Mouse (Mus musculus): ENCODE data around the gene Unc5cl. TPM values are rescaled to one million over a fixed set of nuclear protein-coding genes. Genes with fewer than 3 reads are reported as not detected.

The Unc5cl gene
- polyA plus RNA-seq, 1 experiment = 0.58 TPM

DNA sequence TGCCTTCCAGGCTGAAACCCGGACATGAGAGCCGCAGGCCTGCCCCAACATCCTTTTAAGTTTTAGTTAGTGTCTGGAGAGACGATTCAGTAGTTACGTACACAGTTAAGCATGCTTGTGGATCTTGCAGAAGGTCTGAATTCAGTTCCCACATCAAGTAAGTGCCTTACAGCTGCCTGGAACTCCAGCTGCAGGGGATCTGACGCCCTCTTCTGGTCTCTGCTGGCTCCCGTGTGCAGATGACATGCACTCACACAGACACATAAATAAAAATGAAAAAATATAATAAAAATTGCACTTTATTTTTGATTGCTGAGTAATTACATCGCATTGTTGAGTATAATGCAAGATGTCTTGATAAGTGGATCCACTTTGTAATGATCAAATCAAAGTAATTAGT, 1.2 kb upstream of the Unc5cl start:
- Histone ChIP-seq H3K4me1 (ENCODE audit: control insufficient read depth, insufficient read depth, low read length) (no peaks in the 10 kb centered on the region), H3K27me3 (replicated peaks; ENCODE audit: control insufficient read depth, insufficient read depth, low read length) (no peaks in the 10 kb centered on the region), H3K4me3 (ENCODE audit: insufficient read depth, low read depth, low read length) (no peak overlapping the region), H3K27ac (ENCODE audit: insufficient read depth, low read depth, low read length) (no peak overlapping the region), H3K36me3 (ENCODE audit: control insufficient read depth, insufficient read depth, low read length) (no peaks in the 10 kb centered on the region)
- no peak for DNase-seq
- WGBS = 87% methylated on average over 7 of the region's 7 CpGs
- TF ChIP-seq CTCF (conservative IDR thresholded peaks at IDR 0.05; ENCODE audit: insufficient read depth, insufficient read length, low read depth, low read length) = peak; percentile 42
- no peak for TF ChIP-seq POLR2A (IDR thresholded peaks at IDR 0.05; ENCODE audit: low read depth, low read length)

DNA sequence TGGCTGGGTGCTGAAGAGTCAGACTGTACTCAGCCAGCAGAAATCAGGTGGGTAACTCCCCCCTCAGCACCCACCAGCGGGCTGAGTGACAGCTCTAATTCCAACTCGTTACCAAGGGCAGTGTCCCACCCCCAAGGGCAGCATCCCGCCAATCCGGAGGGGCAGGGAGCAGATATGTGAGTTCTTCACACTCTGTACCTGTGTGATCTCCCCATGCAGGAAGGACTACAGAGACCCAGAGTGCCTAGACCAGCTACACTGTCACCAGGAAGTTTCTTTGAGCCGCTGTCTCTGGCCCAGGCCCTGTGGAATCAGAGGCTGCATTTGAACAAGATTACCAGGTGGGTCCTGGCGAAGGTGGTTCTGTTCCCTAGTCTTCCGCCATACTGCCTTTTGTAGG, 511 bp upstream of the Unc5cl start:
- WGBS = 77% methylated on average over 7 of the region's 7 CpGs
- Histone ChIP-seq H3K27ac (ENCODE audit: insufficient read depth, low read depth, low read length) (no peak overlapping the region), H3K36me3 (ENCODE audit: control insufficient read depth, insufficient read depth, low read length) (no peaks in the 10 kb centered on the region), H3K4me3 (ENCODE audit: insufficient read depth, low read depth, low read length) (no peak overlapping the region), H3K4me1 (ENCODE audit: control insufficient read depth, insufficient read depth, low read length) (no peaks in the 10 kb centered on the region), H3K27me3 (replicated peaks; ENCODE audit: control insufficient read depth, insufficient read depth, low read length) (no peaks in the 10 kb centered on the region)
- no peak for DNase-seq
- TF ChIP-seq POLR2A (IDR thresholded peaks at IDR 0.05; ENCODE audit: low read depth, low read length) = no peak
- TF ChIP-seq CTCF (conservative IDR thresholded peaks at IDR 0.05; ENCODE audit: insufficient read depth, insufficient read length, low read depth, low read length) = no peak

DNA sequence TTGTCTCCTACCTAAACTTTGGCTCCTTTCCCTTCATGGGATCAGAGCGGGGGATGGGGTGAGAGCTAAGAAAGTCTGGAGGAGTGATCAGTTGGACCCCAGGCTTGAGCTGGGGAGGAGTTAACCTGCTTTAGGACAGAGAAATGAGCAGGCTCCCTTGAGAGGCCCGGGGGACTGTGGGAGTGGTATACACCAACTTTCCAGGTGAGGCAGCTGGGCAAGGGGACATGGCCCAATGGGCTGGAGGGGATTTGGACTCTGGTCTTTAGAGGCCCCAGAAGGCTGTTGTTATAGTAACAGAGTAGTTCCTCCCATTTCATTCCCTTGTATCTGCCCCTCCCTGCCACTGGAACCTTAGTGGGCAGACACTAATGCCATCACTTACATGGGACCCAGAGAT, 1.3 kb downstream of the Unc5cl start:
- Histone ChIP-seq H3K27me3 (replicated peaks; ENCODE audit: control insufficient read depth, insufficient read depth, low read length) (no peaks in the 10 kb centered on the region), H3K4me1 (ENCODE audit: control insufficient read depth, insufficient read depth, low read length) (no peaks in the 10 kb centered on the region), H3K4me3 (ENCODE audit: insufficient read depth, low read depth, low read length) (no peak overlapping the region), H3K27ac (ENCODE audit: insufficient read depth, low read depth, low read length) (no peak overlapping the region), H3K36me3 (ENCODE audit: control insufficient read depth, insufficient read depth, low read length) (no peaks in the 10 kb centered on the region)
- WGBS = 74% methylated on average over 2 of the region's 2 CpGs
- DNase-seq = no peak
- TF ChIP-seq POLR2A (IDR thresholded peaks at IDR 0.05; ENCODE audit: low read depth, low read length) = no peak

DNA sequence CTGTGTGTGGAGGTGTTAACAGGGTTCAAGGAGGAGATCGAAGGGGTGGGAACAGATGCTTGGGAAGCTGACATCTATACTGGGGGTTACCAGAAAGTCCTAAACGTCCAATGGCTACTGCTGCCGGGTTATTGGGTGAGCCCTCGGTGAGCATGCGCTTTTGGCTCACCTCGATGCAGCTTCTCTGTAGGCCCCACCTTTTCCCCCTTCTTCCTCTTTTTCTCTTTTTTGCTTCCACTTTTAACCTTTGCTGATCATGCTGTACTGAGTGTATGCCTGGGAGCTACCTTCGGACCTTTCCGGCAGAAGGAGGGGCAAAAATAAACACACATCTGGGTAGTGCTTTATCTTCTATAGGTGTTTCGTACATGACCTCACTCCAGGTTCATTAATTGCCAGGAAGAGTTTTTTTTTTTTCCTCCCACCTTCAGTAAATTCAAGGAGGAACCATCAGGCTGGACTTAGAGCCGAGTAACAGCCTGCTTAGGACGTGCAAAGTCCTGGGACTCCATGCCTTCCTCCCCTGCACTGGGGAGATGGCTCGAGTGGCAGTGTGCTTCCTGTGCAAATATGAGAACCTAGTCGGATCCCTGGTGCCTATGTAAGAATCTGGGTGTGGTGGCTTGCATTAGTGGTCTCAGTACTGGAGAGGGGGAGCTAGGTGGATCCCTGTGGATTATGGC, 3.4 kb downstream of the Unc5cl start:
- TF ChIP-seq POLR2A (IDR thresholded peaks at IDR 0.05; ENCODE audit: low read depth, low read length) = no peak
- no peak for TF ChIP-seq CTCF (conservative IDR thresholded peaks at IDR 0.05; ENCODE audit: insufficient read depth, insufficient read length, low read depth, low read length)
- Histone ChIP-seq H3K4me3 (ENCODE audit: insufficient read depth, low read depth, low read length) (no peak overlapping the region), H3K27me3 (replicated peaks; ENCODE audit: control insufficient read depth, insufficient read depth, low read length) (no peaks in the 10 kb centered on the region), H3K36me3 (ENCODE audit: control insufficient read depth, insufficient read depth, low read length) (no peaks in the 10 kb centered on the region), H3K4me1 (ENCODE audit: control insufficient read depth, insufficient read depth, low read length) (no peaks in the 10 kb centered on the region), H3K27ac (ENCODE audit: insufficient read depth, low read depth, low read length) (no peak overlapping the region)
- no peak for DNase-seq
- WGBS = 48% methylated on average over 13 of the region's 13 CpGs

DNA sequence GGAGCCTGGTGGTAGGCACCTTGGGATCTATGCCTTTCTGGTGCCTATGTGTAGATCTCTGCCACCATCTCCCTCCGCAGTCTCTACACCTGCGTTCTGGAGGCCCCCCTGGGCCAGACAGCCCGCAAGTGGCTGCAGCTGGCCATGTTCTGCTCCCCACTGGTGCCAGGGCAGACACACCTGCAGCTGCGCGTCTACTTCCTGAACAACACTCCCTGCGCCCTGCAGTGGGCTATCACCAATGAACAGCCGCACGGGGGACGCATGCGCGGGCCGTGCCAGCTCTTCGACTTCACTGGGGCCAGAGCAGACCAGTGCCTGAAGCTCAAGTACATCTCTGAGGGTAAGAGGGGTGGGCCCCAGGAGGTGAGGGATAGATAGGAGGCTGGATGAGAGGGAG, 7.4 kb downstream of the Unc5cl start:
- H3K36me3 ChIP-seq (ENCODE audit: control insufficient read depth, insufficient read depth, low read length) = no peaks in the 10 kb centered on the region
- TF ChIP-seq CTCF (conservative IDR thresholded peaks at IDR 0.05; ENCODE audit: insufficient read depth, insufficient read length, low read depth, low read length) = no peak
- no peak for TF ChIP-seq POLR2A (IDR thresholded peaks at IDR 0.05; ENCODE audit: low read depth, low read length)
- H3K27me3 ChIP-seq (replicated peaks; ENCODE audit: control insufficient read depth, insufficient read depth, low read length) = no peaks in the 10 kb centered on the region
- no peaks in the 10 kb centered on the region for H3K4me1 ChIP-seq (ENCODE audit: control insufficient read depth, insufficient read depth, low read length)
- no peak overlapping the region for H3K4me3 ChIP-seq (ENCODE audit: insufficient read depth, low read depth, low read length)
- no peak for DNase-seq
- WGBS = 90% methylated on average over 13 of the region's 13 CpGs
- H3K27ac ChIP-seq (ENCODE audit: insufficient read depth, low read depth, low read length) = no peak overlapping the region

DNA sequence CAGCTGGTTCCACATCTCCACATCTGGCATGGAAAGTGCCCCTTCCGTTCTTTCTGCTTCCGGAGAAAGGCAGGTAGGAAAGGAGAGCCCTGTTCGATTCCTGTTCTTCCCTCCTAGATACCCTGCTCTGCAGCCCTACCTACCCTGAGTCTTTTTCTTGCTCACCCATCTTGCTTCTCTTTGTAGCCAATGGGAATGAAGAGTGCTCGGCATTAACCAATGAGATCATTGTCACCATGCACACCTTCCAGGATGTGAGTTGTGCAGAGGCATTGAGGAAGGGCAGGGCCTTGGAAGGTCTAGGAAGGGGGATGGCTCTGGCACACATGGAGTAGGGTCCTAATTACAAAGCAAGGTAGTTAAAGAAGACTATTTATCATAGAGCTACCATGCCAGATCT, 8.7 kb downstream of the Unc5cl start:
- Histone ChIP-seq H3K27me3 (replicated peaks; ENCODE audit: control insufficient read depth, insufficient read depth, low read length) (no peaks in the 10 kb centered on the region), H3K36me3 (ENCODE audit: control insufficient read depth, insufficient read depth, low read length) (no peaks in the 10 kb centered on the region), H3K4me1 (ENCODE audit: control insufficient read depth, insufficient read depth, low read length) (no peaks in the 10 kb centered on the region), H3K4me3 (ENCODE audit: insufficient read depth, low read depth, low read length) (no peak overlapping the region), H3K27ac (ENCODE audit: insufficient read depth, low read depth, low read length) (no peak overlapping the region)
- TF ChIP-seq CTCF (conservative IDR thresholded peaks at IDR 0.05; ENCODE audit: insufficient read depth, insufficient read length, low read depth, low read length) (no peak), POLR2A (IDR thresholded peaks at IDR 0.05; ENCODE audit: low read depth, low read length) (no peak)
- 94% methylated on average over 4 of the region's 4 CpGs for WGBS
- DNase-seq = no peak

DNA sequence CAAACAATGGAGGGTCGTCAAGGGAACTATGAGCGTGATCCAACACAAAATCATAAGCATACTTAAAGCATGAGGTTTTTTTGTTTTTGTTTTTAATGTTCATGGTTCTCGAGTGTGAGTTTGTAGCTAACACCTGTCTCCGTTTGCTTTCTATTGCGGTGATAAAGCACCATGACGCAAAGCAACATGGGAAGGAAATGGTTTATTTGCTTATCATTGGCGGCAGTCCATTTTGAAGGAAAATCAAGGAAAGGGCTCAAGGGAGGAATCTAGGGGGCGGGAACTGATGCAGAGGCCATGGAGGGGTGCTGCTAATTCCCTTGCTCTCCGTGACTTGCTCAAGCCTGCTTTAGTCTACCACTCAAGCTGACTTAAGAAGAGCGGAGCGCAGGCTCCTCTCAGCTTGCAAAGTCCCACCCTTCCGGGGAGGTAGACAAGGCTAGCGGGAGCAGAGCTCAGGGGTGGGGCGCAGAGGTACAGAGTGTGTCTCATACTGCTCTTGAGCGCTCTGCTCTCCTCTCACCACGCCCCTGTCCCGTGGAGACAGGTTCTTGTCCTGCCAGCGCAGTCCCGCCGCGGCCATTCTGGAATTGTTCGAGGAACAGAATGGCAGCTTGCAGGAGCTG, 12.2 kb downstream of the Unc5cl start:
- Histone ChIP-seq H3K27me3 (replicated peaks; ENCODE audit: control insufficient read depth, insufficient read depth, low read length) (no peaks in the 10 kb centered on the region), H3K4me3 (ENCODE audit: insufficient read depth, low read depth, low read length) (no peak overlapping the region), H3K36me3 (ENCODE audit: control insufficient read depth, insufficient read depth, low read length) (no peaks in the 10 kb centered on the region), H3K4me1 (ENCODE audit: control insufficient read depth, insufficient read depth, low read length) (no peaks in the 10 kb centered on the region), H3K27ac (ENCODE audit: insufficient read depth, low read depth, low read length) (no peak overlapping the region)
- 59% methylated on average over 22 of the region's 22 CpGs for WGBS
- TF ChIP-seq POLR2A (IDR thresholded peaks at IDR 0.05; ENCODE audit: low read depth, low read length) = no peak
- no peak for TF ChIP-seq CTCF (conservative IDR thresholded peaks at IDR 0.05; ENCODE audit: insufficient read depth, insufficient read length, low read depth, low read length)
- no peak for DNase-seq

Data from kidney, adult 2 months (tissue).